Mouse (Mus musculus): ENCODE measurements at regions not wholly inside any gene's neighbourhood (a gene's known extent, or its start where the extent isn't known, plus 50 kb on each side); places are given as distances from the start of the nearest gene placed in this dataset.

- H3K27ac ChIP-seq (ENCODE audit: insufficient read depth, low read depth, low read length), result no peak overlapping the region
- H3K4me3 ChIP-seq (ENCODE audit: insufficient read depth, low read length), result no peak overlapping the region
- no peak for TF ChIP-seq POLR2A (IDR thresholded peaks at IDR 0.05; ENCODE audit: borderline replicate concordance, low read depth, low read length)
- TF ChIP-seq CTCF (IDR thresholded peaks at IDR 0.05; ENCODE audit: low read depth, low read length), result no peak
- H3K4me1 ChIP-seq (ENCODE audit: control insufficient read depth, insufficient read depth, low read length), result no peaks in the 10 kb centered on the region
Observed at GRCm38 (mm10) chr9:46647238-46647922, 327.6 kb upstream of the 4931429L15Rik start.

GRCm38 (mm10) chr9:46645469-46645884 is 325.7 kb upstream of the 4931429L15Rik start:
- TF ChIP-seq POLR2A (IDR thresholded peaks at IDR 0.05; ENCODE audit: borderline replicate concordance, low read depth, low read length) (no peak), CTCF (IDR thresholded peaks at IDR 0.05; ENCODE audit: low read depth, low read length) (no peak)
- no peaks in the 10 kb centered on the region for H3K4me1 ChIP-seq (ENCODE audit: control insufficient read depth, insufficient read depth, low read length)
- no peak overlapping the region for H3K4me3 ChIP-seq (ENCODE audit: insufficient read depth, low read length)
- no peak overlapping the region for H3K27ac ChIP-seq (ENCODE audit: insufficient read depth, low read depth, low read length)

- TF ChIP-seq CTCF (IDR thresholded peaks at IDR 0.05; ENCODE audit: low read depth, low read length), result no peak
- H3K4me3 ChIP-seq (ENCODE audit: insufficient read depth, low read length), result no peak overlapping the region
- H3K27ac ChIP-seq (ENCODE audit: insufficient read depth, low read depth, low read length), result no peak overlapping the region
- H3K4me1 ChIP-seq (ENCODE audit: control insufficient read depth, insufficient read depth, low read length), result no peaks in the 10 kb centered on the region
Observed at GRCm38 (mm10) chr9:46643551-46643950, 323.8 kb upstream of the 4931429L15Rik start.

- H3K4me3 ChIP-seq (ENCODE audit: insufficient read depth, low read length), result no peak overlapping the region
- TF ChIP-seq POLR2A (IDR thresholded peaks at IDR 0.05; ENCODE audit: borderline replicate concordance, low read depth, low read length), result no peak
- no peak for TF ChIP-seq CTCF (IDR thresholded peaks at IDR 0.05; ENCODE audit: low read depth, low read length)
- H3K27ac ChIP-seq (ENCODE audit: insufficient read depth, low read depth, low read length), result no peak overlapping the region
- H3K4me1 ChIP-seq (ENCODE audit: control insufficient read depth, insufficient read depth, low read length), result no peaks in the 10 kb centered on the region
Observed at GRCm38 (mm10) chr9:46642696-46643095, 322.9 kb upstream of the 4931429L15Rik start.

GRCm38 (mm10) chr9:46636261-46637010 is 316.6 kb upstream of the 4931429L15Rik start:
- no peak for TF ChIP-seq POLR2A (IDR thresholded peaks at IDR 0.05; ENCODE audit: borderline replicate concordance, low read depth, low read length)
- no peak for TF ChIP-seq CTCF (IDR thresholded peaks at IDR 0.05; ENCODE audit: low read depth, low read length)
- H3K4me1 ChIP-seq (ENCODE audit: control insufficient read depth, insufficient read depth, low read length), result no peaks in the 10 kb centered on the region
- no peak overlapping the region for H3K4me3 ChIP-seq (ENCODE audit: insufficient read depth, low read length)
- H3K27ac ChIP-seq (ENCODE audit: insufficient read depth, low read depth, low read length), result no peak overlapping the region

GRCm38 (mm10) chr9:46633952-46634351 is 314.2 kb upstream of the 4931429L15Rik start:
- H3K27ac ChIP-seq (ENCODE audit: insufficient read depth, low read depth, low read length), result no peak overlapping the region
- no peak overlapping the region for H3K4me3 ChIP-seq (ENCODE audit: insufficient read depth, low read length)
- TF ChIP-seq POLR2A (IDR thresholded peaks at IDR 0.05; ENCODE audit: borderline replicate concordance, low read depth, low read length) (no peak), CTCF (IDR thresholded peaks at IDR 0.05; ENCODE audit: low read depth, low read length) (no peak)
- no peaks in the 10 kb centered on the region for H3K4me1 ChIP-seq (ENCODE audit: control insufficient read depth, insufficient read depth, low read length)

- H3K4me3 ChIP-seq (ENCODE audit: insufficient read depth, low read length), result no peak overlapping the region
- no peak for TF ChIP-seq CTCF (IDR thresholded peaks at IDR 0.05; ENCODE audit: low read depth, low read length)
- no peak for TF ChIP-seq POLR2A (IDR thresholded peaks at IDR 0.05; ENCODE audit: borderline replicate concordance, low read depth, low read length)
Observed at GRCm38 (mm10) chr9:46632576-46632975, 312.8 kb upstream of the 4931429L15Rik start.

GRCm38 (mm10) chr9:46622255-46622654 is 302.5 kb upstream of the 4931429L15Rik start:
- no peaks in the 10 kb centered on the region for H3K4me1 ChIP-seq (ENCODE audit: control insufficient read depth, insufficient read depth, low read length)
- H3K4me3 ChIP-seq (ENCODE audit: insufficient read depth, low read length), result no peak overlapping the region
- no peak overlapping the region for H3K27ac ChIP-seq (ENCODE audit: insufficient read depth, low read depth, low read length)
- no peak for TF ChIP-seq POLR2A (IDR thresholded peaks at IDR 0.05; ENCODE audit: borderline replicate concordance, low read depth, low read length)
- TF ChIP-seq CTCF (IDR thresholded peaks at IDR 0.05; ENCODE audit: low read depth, low read length), result no peak

More at GRCm38 (mm10) chr9:46632576-46632975, 312.8 kb upstream of the 4931429L15Rik start:
- no peak overlapping the region for H3K27ac ChIP-seq (ENCODE audit: insufficient read depth, low read depth, low read length)
- H3K4me1 ChIP-seq (ENCODE audit: control insufficient read depth, insufficient read depth, low read length), result no peaks in the 10 kb centered on the region

GRCm38 (mm10) chr9:46621851-46622250 is 302.1 kb upstream of the 4931429L15Rik start:
- Histone ChIP-seq H3K4me3 (ENCODE audit: insufficient read depth, low read length) (no peak overlapping the region), H3K4me1 (ENCODE audit: control insufficient read depth, insufficient read depth, low read length) (no peaks in the 10 kb centered on the region), H3K27ac (ENCODE audit: insufficient read depth, low read depth, low read length) (no peak overlapping the region)
- TF ChIP-seq POLR2A (IDR thresholded peaks at IDR 0.05; ENCODE audit: borderline replicate concordance, low read depth, low read length) (no peak), CTCF (IDR thresholded peaks at IDR 0.05; ENCODE audit: low read depth, low read length) (no peak)

All from bone marrow macrophage, adult 2 months (primary cell).